Mouse (Mus musculus): Measurements from ENCODE around the gene Smap1. TPM values are rescaled to one million over a fixed set of nuclear protein-coding genes. Genes with fewer than 3 reads are reported as not detected.
"Not testable (repeated sequence)": the region's sequence is repeated elsewhere in the genome, so short reads cannot be mapped to it uniquely, and the experiment has no call there.

Gene Smap1
- total RNA-seq (2021), result 10 to 100 TPM; 27.5 to 30.0 TPM
- long read RNA-seq, experiment 1, partial matches to known transcripts, result 1 of 6 reads
- long read RNA-seq, experiment 1, other reads (novel, unspliced or antisense), result 5 of 6 reads
- long read RNA-seq, experiment 2, partial matches to known transcripts, result 0 of 11 reads
- long read RNA-seq, experiment 2, other reads (novel, unspliced or antisense), result 7 of 11 reads

DNA sequence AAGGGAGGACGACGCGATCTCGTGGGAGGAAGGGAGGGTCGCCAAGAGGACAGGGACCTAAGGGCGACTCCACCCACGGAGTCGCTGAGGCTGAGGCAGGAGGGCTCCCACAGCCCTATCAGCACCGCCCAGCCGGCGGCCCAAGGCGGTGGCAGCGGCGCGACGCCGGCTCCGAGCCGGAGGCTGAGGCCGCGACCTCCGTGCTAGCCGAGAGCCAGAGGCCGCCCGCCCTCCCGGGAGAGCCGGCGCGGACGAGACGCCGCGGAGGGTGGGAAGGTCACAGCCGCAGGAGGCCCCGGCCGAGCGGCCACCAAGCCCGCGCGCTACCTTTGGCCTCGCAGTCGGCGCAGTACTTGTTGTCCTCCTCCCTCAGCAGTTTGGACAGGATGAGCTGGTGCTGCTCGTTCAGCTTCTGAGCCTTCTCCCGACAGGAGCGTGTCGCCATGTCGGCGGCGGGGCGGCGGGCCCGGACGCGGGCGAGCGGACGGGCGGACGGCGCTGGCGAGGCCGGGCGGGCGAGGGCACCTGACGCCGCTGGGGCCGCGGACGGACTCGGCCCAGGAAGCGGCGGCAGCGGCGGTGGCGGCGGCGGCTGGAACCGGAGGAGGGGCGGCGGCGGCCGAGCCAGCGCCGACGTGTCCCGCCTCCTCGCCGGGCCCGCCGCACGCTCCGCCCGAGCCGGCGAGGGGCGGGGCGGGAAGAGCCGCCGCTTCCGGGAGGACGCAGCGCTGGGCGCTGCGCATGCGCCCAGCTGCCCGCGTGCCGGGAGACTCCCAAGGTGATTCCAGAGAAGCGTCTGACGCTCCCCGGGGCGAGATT, at the start of gene Smap1:
Gene Smap1, minus strand, starts transcription at position 607 of the 819 bp plus-strand sequence.
- intact Hi-C loops (cut with DNase I), result loop anchor here (5.0 kb wide), 2 partner anchors 85 to 180 kb away; partner anchors contain the start of genes Fam135a and Sdhaf4
- DNase-seq, result peak; percentile 58 to 75

DNA sequence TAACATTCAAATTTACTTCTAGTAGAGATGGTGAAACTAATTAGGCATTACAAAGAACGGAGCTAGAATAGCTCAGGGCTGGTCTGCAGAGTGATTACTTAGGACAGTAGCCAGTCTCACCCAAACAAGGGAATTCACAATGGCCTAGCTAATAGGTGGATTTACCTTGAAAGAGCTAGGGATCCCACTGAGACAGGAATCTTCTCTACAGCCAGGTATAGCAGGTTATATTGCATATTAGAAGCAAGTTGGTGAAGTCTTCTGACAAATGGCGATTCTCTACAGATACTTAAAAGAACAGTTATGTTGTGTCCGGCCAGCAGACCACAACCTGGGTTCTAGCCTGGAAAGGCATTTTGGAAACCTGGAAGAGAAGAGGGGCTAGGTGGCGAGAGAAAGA, 49.0 kb upstream of the Smap1 start:
- intact Hi-C loops (cut with DNase I); DNase-seq: not testable (repeated sequence)

DNA sequence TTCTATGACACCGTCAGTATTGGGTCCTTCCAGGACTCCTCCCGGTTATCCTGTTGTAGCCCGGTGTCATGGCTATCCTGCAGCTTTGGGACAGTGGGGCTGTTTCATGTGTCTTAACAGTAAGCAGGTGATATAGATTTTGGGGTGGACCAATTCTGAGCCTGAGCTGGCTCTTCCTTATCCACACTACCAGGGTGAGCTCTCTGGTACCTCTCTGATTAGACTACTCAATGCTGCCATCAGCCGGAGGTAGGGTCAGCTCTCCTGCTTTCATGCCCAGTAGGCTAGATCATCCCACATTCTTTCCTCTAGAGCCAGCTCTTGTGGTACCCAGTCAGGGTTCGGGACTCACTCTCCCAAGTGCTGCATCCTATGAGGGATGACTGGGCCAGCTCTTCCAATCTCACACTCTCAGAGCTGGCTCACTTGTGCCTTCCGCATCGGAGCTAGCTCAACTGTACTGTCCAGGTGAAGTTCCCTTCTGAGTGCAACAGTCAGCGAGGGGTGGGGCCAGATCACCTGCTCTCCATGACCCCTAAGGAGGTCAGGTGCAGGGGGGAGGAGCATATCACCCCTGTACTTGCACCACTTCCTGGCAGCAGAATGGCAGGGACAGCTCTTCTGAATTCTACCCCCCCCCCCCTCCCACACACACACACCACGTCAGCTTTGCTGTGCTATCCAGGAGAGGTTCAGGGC, 46.1 kb upstream of the Smap1 start:
- intact Hi-C loops (cut with DNase I), result no loop called here
- DNase-seq, result no peak

- intact Hi-C loops (cut with DNase I), result no loop called here
- no peak for DNase-seq
These were observed 44.1 kb upstream of the Smap1 start for GRCm38 (mm10) chr1:23966226-23966625.

DNA sequence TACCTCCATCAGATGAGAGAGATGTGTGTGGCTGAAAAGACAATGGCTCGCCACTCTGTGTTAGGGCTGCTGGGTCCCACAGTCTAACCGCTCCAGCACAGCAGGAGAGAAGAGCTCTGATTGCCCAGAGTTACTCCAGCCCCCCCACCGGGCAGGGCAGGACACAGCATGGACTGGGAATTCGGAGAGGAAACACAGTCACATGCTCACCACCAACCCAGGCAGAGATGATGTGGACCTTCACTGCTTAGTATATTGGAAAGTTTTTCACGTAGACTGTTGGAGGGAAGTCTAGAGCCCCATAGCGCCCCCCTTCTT, 37.3 kb upstream of the Smap1 start:
- intact Hi-C loops (cut with DNase I), result no loop called here
- DNase-seq, result no peak

DNA sequence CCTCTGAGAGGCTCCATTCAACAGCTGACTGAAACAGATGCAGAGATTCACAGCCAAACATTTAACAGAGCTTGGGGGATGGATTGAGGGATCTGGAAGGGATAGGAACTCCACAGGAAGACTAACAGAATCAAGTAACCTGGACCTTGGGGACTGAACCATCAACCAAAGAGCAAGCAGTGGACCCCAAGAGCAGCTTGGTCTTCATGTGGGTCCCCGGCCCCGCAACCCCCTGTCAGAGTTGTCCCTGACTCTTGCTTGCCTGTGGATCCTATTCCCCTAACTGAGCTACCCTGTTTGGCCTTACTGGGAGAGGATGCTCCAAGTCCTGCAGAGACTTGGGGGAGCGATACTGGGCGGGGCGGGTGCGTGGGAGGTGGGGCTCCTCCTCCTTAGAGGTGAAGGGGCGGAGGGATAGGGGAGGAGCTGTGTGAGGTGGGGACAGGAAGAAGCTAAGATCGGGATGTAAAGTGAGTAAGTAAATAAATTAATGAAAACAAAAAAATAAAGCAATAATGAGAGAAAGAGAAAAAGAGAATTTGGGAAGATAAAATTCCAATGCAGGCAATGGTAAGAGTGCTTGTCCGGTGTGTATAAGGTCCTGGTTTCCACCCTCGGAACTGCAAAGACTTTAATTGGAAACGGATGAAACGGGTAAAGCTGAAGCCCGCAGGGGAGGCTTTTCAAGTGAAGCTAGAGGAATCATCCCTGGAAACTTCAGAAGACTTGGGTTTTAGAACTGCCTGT, 36.7 kb upstream of the Smap1 start:
- intact Hi-C loops (cut with DNase I), result no loop called here
- DNase-seq, result no peak

DNA sequence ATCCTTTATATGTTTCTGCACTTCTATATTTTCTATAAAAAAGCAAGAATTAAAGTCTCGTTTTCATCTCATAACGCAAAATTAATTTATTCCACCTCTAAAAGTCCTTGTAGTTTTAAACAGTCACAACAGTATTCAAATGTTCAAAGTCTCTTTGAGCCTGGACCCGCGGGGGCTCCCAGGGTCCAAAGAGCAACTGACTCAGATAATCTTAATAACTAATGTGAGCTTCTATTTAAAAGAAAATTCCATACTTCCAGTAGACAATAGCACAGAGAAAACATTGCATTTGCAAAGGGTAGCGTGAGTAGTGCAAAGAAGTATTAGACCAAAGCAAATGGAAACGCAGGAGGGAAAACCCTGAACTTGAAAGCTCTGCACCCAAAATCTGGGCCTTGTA, 36.0 kb upstream of the Smap1 start:
- DNase-seq, result no peak
- intact Hi-C loops (cut with DNase I), result no loop called here

DNA sequence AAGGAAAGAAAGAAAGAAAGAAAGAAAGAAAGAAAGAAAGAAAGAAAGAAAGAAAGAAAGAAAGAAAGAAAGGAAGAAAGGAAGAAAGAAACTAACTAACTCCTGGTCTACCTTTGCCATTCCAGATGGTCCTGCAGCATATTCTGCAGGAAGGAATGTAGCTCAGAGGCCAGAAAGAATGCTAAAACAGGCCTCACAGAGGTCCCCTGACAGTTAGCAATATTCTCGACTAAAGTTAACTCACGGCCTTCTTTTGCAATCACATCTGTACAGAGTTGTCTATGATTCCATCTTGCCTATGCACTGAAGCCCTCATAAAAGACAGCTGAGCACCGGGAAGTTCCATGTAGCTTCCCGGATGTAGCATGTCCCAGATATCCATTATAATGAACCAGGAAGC, 33.4 kb upstream of the Smap1 start:
- intact Hi-C loops (cut with DNase I), result no loop called here
- no peak for DNase-seq

- intact Hi-C loops (cut with DNase I), result no loop called here
- DNase-seq, result no peak
These were observed 31.8 kb upstream of the Smap1 start for GRCm38 (mm10) chr1:23953921-23954320.

DNA sequence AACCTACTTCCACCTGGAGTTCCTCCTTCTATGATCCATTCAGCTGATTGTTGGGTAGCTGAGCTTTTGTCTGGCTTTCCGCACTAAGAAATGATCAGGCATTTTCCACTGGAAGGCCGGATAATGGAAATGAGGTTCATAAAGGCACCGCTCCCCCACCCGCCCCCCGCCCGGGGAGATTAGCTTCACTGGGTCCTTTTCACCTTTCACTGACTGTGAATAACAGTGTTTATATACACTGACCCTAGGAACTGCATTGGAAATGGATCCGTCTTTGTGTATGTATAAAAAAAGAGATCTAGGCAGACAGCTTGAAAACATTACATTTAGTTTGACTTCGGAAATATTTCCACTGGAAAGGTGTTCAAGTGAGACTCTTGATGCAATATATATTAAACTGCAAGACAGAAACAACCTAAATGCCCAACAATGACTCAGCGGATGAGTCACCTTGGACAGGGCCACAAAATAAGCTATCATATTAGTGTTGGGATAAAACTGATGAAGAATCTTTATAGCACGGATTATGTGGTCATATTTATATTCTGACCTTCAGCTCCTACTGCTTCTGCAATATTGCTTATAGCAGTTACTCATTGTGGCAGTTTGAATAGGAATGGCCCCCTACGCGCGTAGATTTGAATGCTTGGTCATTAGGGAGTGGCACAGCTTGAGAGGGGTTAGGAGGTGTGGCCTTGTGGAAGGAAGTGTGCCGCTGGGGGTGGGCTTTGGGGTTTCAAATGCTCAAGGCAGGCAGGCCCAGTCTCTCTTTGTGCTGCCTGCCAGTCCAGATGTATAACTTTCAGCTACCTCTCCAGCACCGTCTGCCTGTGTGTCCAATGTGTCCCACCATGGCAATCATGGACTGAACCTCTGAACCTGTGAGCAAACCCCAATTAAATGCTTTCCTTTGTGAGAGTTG, 26.9 kb upstream of the Smap1 start:
- intact Hi-C loops (cut with DNase I), result no loop called here

GRCm38 (mm10) chr1:23948290-23948689, 26.2 kb upstream of the Smap1 start:
- intact Hi-C loops (cut with DNase I), result no loop called here
- no peak for DNase-seq

More for the DNA sequence above, 26.9 kb upstream of the Smap1 start:
- no peak for DNase-seq

DNA sequence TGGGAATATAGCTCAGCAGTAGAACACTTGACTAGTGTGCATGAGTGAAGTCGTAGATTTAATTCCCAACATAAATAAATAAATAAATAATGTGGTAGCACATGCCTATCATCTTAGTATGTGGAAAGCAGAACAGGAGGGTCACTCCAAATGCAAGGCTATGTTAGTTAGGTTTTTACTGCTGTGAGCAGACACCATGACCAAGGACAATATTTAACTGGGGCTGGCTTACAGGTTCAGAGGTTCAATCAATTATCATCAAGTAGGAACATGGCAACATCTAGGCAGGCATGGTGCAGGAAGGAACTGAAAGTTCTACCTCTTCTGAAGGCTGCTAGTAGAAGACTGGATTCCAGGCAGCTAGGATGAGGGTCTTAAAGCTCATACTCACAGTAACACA, 22.0 kb upstream of the Smap1 start:
- DNase-seq, result no peak
- intact Hi-C loops (cut with DNase I), result no loop called here

GRCm38 (mm10) chr1:23943146-23943940, 21.2 kb upstream of the Smap1 start:
- intact Hi-C loops (cut with DNase I), result no loop called here
- DNase-seq, result no peak

GRCm38 (mm10) chr1:23935408-23935762, 13.3 kb upstream of the Smap1 start:
- intact Hi-C loops (cut with DNase I), result no loop called here
- DNase-seq, result no peak

GRCm38 (mm10) chr1:23934669-23935407, 12.7 kb upstream of the Smap1 start:
- intact Hi-C loops (cut with DNase I), result no loop called here
- DNase-seq, result no peak

DNA sequence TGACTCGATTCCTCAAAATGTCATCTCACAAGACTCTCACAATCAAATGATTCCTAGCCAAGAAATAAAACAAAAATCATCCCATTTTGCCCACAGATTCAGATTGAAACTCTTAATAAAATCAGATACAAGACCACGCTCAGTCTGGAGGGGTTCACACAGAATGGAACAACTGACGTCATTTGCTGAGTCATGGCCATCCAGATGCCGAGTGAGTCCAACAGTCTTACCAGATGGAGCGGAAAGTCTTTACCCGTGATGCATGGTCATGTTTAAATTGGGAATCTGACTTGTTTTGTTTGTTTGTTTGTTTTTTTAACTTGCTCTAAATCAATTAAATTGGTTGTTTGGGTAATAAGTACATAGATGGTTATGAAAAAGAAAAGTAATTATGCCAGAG, 7.3 kb upstream of the Smap1 start:
- intact Hi-C loops (cut with DNase I), result no loop called here
- DNase-seq, result no peak

DNA sequence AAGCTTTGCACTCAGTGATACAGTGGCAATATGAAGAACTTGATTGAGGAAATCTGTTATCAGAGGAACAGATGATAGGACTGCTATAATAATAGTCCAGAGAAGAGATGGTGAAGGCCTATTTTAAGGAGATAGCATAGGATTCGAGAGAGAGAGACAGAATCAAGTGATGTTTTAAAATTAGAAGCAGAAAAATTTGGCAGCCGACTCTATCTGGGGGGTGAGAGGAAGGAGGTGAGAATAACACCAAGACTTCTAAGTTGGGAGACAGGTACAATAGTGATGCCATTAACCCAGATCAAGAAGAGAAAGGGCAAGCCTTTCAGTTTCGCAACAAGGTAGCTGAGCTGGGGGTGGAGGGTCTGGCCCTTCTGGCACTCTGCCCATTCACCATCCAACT, 6.3 kb upstream of the Smap1 start:
- intact Hi-C loops (cut with DNase I), result no loop called here
- no peak for DNase-seq

Measured in gastrocnemius, postnatal 36 days (tissue).